Mouse (Mus musculus) gastrocnemius, adult 8-10 months (tissue): ENCODE results near the gene Cnnm2. TPM values are rescaled to one million over a fixed set of nuclear protein-coding genes. Genes with fewer than 3 reads are reported as not detected.
A peak's percentile ranks its signal among the peaks of the same experiment; 100 is the strongest.
"Not testable (repeated sequence)": the region's sequence is repeated elsewhere in the genome, so short reads cannot be mapped to it uniquely, and the experiment has no call there.

Experiments used
- DNase-seq, 2 experiments: peaks; one replicate each; pipeline ENCODE4 v3.0.0; 2022; ENCODE audit warnings: low spot score in 2 of 2
- total RNA-seq, 4 experiments: library from RNA; stranded (reverse); gene quantifications; 2 replicates each; pipeline ENCODE4 v1.2.4; 2022

The Cnnm2 gene
- 1 to 10 TPM; 2.7 to 3.7 (median 3.2) TPM for total RNA-seq

- peak; percentile 100 for DNase-seq
Observed at GRCm38 (mm10) chr19:46761247-46761946, at the start of gene Cnnm2. Gene Cnnm2 (plus strand): TSS chr19:46761596.

DNA sequence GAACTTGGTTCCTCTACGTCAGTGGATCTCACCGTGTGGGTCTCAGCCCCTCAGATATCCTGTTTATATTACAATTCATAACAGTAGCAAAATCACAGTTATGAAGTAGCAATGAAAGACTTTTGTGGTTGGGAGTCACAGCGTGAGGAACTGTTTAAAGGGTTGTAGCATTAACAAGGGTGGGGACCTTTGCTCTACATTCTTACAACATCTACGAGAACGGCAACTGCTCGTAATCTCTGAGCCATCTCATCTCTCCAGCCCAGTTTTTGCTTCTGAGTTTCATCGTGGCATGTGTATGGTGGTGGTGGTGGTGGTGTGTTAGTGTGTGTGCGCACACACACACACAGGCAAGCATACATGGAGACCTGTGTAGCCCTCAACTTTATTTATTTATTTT lies 47.2 kb upstream of the Cnnm2 start:
- DNase-seq = no peak

- DNase-seq = no peak
Observed at GRCm38 (mm10) chr19:46715016-46715415, 46.4 kb upstream of the Cnnm2 start.

DNA sequence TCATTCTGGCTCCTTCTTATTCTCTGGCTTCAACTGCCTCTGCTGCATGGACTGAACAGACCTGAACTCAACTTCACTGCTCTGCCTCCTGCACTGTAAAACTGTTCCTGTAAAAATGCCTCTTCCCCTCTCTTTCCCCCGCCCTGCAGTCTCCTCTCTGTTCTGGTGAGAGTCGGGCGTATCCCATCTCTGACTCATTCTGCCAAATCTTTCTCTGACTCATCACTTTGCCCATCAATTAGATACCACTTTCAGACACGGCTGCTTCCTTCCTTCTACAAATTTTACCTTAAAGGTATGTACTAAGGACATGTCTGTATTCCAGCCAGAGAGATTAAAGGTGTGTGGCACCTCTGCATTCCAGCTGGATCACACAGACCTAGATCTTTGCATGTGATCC lies 43.2 kb upstream of the Cnnm2 start:
- DNase-seq = no peak

DNA sequence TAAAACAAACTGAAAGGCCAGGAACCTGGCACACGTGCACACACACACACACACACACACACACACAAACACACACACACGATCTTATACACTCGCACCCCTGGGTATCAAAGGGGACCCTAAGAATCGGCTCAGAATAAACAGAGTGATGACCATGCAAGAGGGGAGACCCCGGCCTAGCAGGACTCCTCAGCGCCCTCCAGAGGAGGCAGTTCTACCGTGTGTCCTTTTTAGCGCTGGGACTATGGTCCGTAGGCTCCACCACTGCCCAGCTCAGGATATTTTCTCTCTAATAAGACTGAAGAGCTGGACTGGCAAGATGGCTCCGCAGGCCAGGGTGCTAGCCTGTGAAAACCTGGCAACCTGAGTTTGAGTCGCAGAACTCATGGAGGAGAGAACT lies 37.0 kb upstream of the Cnnm2 start:
- no peak for DNase-seq

- DNase-seq = no peak
Observed at GRCm38 (mm10) chr19:46726142-46726541, 35.3 kb upstream of the Cnnm2 start.

- DNase-seq = no peak
Observed at GRCm38 (mm10) chr19:46727140-46727736, 34.2 kb upstream of the Cnnm2 start.

DNA sequence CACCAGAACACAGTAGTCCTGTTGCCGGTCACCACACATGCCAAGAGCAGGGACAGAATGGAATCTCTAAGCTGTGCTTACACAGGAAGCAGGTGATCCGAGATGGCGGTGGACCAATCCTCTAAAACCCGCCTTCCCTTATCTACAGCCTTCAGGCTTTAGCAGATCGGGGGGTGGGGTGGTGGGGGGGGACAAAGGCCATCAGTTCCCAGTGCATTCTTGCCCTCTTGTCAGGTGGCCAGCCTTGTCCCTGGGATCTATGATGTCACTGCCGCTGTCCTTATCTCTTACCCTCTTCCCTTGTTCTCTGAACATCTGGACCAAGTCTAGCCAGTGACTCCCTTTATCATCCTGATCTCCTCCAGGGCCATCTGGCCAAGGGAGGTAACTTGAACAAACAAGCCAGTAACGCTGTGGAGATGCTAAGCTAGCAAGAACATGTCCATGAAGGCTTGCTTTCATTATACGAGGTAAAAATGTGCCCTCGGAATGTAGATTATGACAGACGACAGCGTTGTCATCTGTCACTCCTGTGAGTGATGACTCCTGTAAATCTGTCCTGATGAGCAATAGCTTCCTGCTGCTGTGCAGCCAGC lies 33.4 kb upstream of the Cnnm2 start:
- DNase-seq = no peak

- no peak for DNase-seq
Observed at GRCm38 (mm10) chr19:46728909-46729308, 32.5 kb upstream of the Cnnm2 start.

- DNase-seq = no peak
Observed at GRCm38 (mm10) chr19:46731351-46731750, 30.0 kb upstream of the Cnnm2 start.

DNA sequence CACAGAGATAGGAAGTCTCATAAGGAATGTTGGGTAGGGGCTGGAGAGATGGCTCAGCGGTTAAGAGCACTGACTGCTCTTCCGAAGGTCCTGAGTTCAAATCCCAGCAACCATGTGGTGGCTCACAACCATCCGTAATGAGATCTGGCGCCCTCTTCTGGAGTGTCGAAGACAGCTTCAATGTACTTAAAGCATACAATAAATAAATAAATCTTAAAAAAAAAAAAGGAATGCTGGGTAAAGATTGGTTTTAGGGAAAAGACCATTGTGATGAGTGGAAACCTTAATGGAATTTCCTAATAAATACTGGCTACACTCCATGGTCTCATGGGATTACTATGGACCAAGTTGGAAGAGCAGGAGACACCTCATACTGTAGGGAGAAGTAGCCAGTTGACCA lies 28.7 kb upstream of the Cnnm2 start:
- not testable (repeated sequence) for DNase-seq

GRCm38 (mm10) chr19:46733626-46734025 lies 27.8 kb upstream of the Cnnm2 start:
- no peak for DNase-seq

GRCm38 (mm10) chr19:46735241-46735640 lies 26.2 kb upstream of the Cnnm2 start:
- DNase-seq = no peak

GRCm38 (mm10) chr19:46737106-46737505 lies 24.3 kb upstream of the Cnnm2 start:
- DNase-seq = no peak

DNA sequence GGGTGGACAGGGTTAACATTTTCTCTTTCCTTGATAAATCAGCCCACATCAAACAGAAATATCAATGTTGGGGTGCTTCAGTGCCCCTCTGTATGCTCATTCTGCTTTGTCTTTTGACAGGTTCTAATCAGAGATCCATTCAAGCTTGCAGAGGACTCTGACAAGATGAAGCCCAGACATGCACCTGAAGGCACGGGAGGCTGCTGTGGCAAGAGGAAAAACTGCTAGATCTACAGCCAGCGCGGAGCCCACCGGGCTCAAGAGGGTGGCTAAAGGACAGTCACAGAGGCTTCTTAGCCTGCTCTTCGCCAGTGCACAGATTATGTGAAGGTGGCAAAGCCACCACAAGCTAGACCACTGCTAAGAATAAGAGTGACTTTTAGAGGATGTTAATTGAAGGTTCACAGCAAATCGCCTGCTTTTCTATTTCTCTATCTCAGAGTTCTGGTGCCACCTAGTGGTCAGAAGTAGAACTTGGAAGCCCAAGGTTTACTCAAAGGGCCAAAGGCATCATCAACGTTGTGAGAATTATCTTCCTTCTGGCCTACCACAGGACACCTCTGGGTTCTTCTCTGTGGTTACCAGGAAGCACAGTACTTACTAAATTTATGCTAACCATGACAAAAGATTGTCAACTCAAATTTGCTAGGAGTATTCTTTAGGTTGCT lies 20.9 kb upstream of the Cnnm2 start:
- DNase-seq = peak; percentile 12 to 13

DNA sequence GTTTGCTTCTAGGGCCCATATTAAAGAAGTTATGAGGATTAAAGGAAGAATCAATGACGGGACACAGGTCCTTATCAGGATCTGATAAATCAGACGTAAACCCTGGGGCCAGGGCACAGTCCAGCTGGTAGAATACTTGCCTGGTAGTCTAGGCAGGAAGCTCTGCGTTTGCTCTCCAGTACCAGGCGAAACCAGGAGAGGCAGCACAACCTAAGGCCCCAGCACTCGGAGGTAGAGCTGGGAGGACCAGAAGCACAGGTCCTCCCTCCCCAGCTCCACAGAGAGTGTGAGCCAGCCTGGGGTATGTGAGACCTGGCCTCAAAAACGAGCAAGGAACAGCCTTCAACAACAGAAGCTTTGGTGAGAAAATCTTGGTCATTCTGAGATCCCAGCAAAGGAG lies 19.8 kb upstream of the Cnnm2 start:
- no peak for DNase-seq

- no peak for DNase-seq
Observed at GRCm38 (mm10) chr19:46744681-46745080, 16.7 kb upstream of the Cnnm2 start.

DNA sequence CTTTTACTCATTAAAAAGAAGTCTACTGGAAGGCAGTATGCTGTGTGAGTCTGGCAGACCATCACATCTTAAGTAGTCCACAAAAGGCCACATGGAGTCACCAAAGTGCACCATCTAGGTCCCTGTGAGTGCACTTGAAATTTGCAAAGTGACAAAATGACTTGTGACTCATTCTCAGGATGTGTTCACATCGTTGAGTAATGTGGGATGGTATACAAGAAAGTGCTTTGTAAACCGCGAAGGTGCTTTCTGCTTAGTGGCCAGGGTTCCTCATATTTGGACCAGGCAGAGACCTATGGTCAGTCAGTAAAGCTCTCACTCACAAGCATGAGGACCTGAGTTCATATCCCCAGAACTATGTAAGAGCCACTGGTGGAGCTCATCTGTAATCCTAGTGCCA lies 13.6 kb upstream of the Cnnm2 start:
- no peak for DNase-seq

DNA sequence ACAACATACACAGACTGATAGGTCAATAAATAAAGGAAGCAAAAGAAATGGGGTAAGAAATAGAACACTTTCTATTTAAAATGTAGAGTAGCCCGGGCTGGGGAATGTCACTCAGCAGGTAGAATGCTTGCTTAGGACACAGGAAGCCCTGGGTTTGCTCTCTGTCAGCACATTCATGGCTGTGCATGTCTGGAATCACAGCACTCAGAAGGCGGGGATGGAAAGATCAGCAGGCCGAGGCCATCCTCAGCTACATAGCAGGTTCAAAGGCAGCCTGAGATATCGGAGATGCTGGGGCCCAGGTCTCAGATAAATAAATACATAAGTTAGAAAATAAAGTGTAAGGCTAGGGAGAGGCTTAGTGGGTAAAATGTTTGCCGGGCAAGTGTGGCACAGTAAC lies 9.2 kb upstream of the Cnnm2 start:
- no peak for DNase-seq

DNA sequence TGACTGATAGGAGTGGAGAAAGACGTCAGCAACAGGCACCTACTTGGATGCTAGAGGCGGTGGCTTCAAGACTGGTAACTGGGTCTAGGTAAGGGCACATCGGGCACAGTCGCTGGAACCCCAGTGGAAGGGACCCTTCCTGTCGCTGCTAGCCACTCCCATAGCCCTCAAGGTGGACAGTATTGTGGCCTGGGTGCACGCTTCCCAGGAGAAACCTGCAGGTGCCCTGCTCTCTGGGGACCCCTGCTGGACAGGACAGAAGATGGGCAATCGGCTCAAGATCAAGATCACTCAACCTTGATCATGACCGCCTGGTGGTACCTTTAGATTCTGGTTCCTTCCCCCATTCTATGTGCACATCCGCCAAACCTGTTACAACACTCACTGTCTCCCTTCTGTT lies 6.3 kb upstream of the Cnnm2 start:
- DNase-seq = peak in 1 of 2 experiments; percentile 13

DNA sequence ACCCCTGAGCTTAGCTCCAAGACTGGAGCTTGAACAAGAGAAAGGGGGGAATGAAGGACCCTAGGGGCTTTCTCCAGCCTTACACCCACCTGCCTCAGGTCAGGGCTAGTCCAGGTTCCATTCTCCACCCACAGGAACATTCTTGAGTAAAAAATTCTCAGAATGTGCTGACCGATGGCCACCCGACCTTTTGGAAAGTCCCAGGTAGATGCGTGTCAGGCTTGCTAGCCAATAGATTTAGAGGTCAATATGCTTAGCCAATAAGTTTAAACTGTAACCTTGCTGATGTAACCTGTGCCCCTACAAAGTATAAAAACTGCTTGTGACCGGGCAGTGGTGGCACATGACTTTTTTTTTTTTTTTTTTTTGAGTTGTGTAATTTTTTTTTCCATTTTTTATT lies 5.2 kb upstream of the Cnnm2 start:
- no peak for DNase-seq

DNA sequence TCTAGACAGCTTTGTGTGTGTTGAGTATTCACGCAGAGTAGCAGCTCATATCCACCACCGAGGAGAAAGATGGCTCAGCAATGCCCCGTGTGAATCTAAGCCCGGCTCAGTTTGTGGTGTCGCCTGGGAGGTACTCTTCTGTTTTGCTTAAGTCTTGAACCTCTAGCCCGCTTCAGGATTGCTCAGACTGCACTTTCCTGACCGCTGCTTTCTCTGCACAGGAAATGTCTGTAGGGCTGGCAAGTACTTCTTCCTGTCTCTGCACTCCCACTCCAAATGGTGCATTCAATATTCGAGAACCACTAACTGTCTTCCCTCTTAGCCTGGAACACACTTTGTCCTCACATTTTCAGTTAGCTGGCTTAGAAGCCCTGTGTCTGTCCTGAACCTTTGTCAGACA lies 2.3 kb upstream of the Cnnm2 start:
- DNase-seq = no peak
